Mouse (Mus musculus) liver, embryonic 16.5 days (tissue): ENCODE data around the gene Mcpt1. TPM values are rescaled to one million over a fixed set of nuclear protein-coding genes. Genes with fewer than 3 reads are reported as not detected.
"Not testable (repeated sequence)": the region's sequence is repeated elsewhere in the genome, so short reads cannot be mapped to it uniquely, and the experiment has no call there.

Source experiments
- ATAC-seq: fragments of 200-750 bp; cut with Nextera tagmentation; 2 replicates; pipeline ENCODE4 v1.8.0; 2017; ENCODE audit warnings: low read depth, mild to moderate bottlenecking, moderate number of reproducible peaks, moderate library complexity
- H3K27ac ChIP-seq: fragments of 300-500 bp; sonication (generic); 2 replicates; pipeline ENCODE4 v1.5.1; 2014; ENCODE audit warnings: mild to moderate bottlenecking, low read length
- H3K27me3 ChIP-seq: fragments of 300-500 bp; sonication (generic); 2 replicates; pipeline ENCODE4 v1.6.1; 2014; ENCODE audit warnings: low read depth, low read length, mixed read lengths; ENCODE audit not compliant: control insufficient read depth, insufficient read depth
- H3K36me3 ChIP-seq: fragments of 300-500 bp; sonication (generic); 2 replicates; pipeline ENCODE4 v1.6.1; 2014; ENCODE audit warnings: mild to moderate bottlenecking; ENCODE audit not compliant: control insufficient read depth, insufficient read depth
- H3K4me1 ChIP-seq: fragments of 300-500 bp; sonication (generic); 2 replicates; pipeline ENCODE4 v1.6.1; 2014; ENCODE audit warnings: low read depth, low read length, mixed read lengths; ENCODE audit not compliant: control insufficient read depth
- H3K4me2 ChIP-seq: fragments of 300-500 bp; sonication (generic); 2 replicates; pipeline ENCODE4 v1.6.1; 2014; ENCODE audit warnings: low read depth, low read length, mixed read lengths
- H3K4me3 ChIP-seq: fragments of 300-500 bp; sonication (generic); 2 replicates; pipeline ENCODE4 v1.5.1; 2014; ENCODE audit warnings: low read depth, mild to moderate bottlenecking, low read length
- H3K9ac ChIP-seq: fragments of 300-500 bp; sonication (generic); 2 replicates; pipeline ENCODE4 v1.6.1; 2014; ENCODE audit warnings: low read depth, low read length
- H3K9me3 ChIP-seq: fragments of 300-500 bp; sonication (generic); replicated peaks from 2 replicates; pipeline ENCODE4 v1.6.1; 2016; ENCODE audit warnings: low read length; ENCODE audit not compliant: control insufficient read depth
- WGBS: fragments of 180-500 bp; shearing (Covaris S2); extraction: QIAGEN DNeasy Blood & Tissue Kit; methylation state at CpG from one replicate; pipeline ENCODE4 v1.1.7; 2014; ENCODE audit not compliant: insufficient replicate concordance; 5-methylcytosine and 5-hydroxymethylcytosine counted together
- polyA plus RNA-seq: library from polyadenylated mRNA; unstranded; fragments of >200 nt; fragmentation: Nextera tagmentation; extraction: Ambion mirVana; gene quantifications from 2 replicates; pipeline ENCODE4 v1.2.1, GENCODE M21; 2015

Mcpt1 gene
- polyA plus RNA-seq = 0.09 TPM in 1 of 2 replicates, not detected in the other

DNA sequence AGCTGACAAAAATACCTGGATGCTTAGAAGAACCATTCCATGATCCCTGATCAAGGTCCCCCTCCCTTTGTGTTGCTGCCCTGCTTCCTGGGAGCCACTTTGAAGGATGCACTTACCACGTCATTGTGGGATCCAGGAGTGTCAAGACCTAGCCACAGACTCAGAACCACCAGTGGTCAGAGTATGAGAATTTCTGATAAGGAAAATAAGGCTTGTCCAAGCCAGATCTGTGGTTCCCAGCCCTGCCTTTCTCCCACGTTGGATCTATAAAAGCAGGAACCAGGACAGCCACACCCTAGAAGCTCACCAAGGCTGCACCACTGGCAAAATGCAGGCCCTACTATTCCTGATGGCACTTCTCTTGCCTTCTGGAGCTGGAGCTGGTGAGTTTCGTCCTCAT lies at the start of gene Mcpt1:
Gene Mcpt1, plus strand, starts transcription at position 301 of the 400 bp plus-strand sequence.
- H3K4me3 ChIP-seq, H3K4me2 ChIP-seq, H3K9ac ChIP-seq, H3K27ac ChIP-seq, ATAC-seq, H3K27me3 ChIP-seq, H3K36me3 ChIP-seq, H3K9me3 ChIP-seq: not testable (repeated sequence)
- H3K4me1 ChIP-seq = peaks cover 11% of the 10 kb centered on the region
- WGBS = 33% methylated on average over 3 of the region's 3 CpGs

DNA sequence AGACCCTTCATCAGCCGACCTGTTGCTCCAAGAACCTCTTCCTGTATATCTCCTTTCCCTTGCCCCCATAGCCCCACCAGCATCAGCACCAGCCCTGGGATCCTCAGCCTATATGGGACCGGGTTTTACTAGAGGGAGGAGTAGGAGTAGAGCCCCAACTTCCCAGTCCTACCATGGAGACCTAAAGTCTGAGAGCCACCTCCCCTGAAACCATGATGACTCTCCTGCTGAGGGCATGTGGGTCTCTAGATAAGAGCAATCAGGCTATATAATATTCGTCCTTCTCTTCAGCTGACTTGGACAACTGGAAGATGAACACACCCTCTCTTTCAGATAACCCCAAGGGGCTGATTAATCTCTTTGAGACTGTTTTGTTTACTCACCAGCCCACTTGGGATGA lies 30.3 kb upstream of the Mcpt1 start:
- peak; percentile 84 for ATAC-seq
- 21% methylated on average over 1 of the region's 3 CpGs for WGBS

DNA sequence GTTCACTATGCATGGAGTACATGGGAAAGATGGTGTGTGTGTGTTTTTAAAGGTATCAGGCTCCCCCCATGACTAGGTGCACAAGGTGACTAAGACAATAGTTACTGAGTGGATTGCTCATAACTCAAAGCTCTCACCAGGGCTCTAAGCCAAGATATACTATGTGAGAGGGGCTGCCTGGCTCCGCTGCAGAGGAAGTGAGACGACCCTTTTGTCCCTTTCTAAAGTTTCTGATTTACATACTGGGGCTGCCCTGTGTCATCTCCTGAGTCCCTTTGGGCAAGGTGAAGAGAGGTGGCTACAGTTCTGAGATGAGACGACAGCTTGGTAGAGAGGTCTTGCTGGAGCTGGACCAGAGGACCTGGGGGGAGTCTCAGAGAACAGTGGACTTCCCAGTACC lies 4.6 kb upstream of the Mcpt1 start:
- Histone ChIP-seq H3K27me3 (no peaks in the 10 kb centered on the region), H3K9me3 (no peaks in the 10 kb centered on the region), H3K9ac (no peak overlapping the region), H3K36me3 (no peaks in the 10 kb centered on the region), H3K4me3 (no peak overlapping the region), H3K4me2 (no peak overlapping the region), H3K27ac (no peak overlapping the region), H3K4me1 (no peaks in the 10 kb centered on the region)
- no peak for ATAC-seq
- WGBS = 58% methylated on average over 3 of the region's 3 CpGs

More for the DNA sequence above, 30.3 kb upstream of the Mcpt1 start:
- H3K27ac ChIP-seq, H3K9me3 ChIP-seq, H3K27me3 ChIP-seq, H3K9ac ChIP-seq, H3K4me1 ChIP-seq, H3K4me2 ChIP-seq, H3K36me3 ChIP-seq, H3K4me3 ChIP-seq: not testable (repeated sequence)

DNA sequence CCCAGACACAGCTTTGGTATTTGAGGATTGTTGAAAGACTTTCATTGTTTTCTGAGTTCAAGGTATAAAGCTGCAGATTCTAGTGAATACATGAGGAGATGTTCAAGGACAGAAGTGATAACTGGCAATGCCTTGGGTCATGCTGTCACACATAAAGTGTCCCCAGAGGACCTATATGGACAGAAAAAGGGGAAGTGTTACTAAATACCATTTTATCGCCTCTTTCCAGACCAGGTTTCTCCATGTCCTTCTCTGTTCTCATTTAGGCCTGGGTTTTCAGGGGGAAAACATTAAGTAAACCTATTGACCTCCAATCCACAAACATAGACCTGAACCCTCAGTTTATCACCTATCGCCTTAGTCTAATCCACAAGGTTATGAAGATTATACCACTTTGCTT lies 3.8 kb upstream of the Mcpt1 start:
- Histone ChIP-seq H3K9me3 (no peaks in the 10 kb centered on the region), H3K4me1 (no peaks in the 10 kb centered on the region), H3K9ac (no peak overlapping the region), H3K4me3 (no peak overlapping the region), H3K27me3 (no peaks in the 10 kb centered on the region), H3K36me3 (no peaks in the 10 kb centered on the region), H3K4me2 (no peak overlapping the region), H3K27ac (no peak overlapping the region)
- whole genome bisulfite sequencing = 64% methylated on average over 2 of the region's 2 CpGs
- no peak for ATAC-seq

DNA sequence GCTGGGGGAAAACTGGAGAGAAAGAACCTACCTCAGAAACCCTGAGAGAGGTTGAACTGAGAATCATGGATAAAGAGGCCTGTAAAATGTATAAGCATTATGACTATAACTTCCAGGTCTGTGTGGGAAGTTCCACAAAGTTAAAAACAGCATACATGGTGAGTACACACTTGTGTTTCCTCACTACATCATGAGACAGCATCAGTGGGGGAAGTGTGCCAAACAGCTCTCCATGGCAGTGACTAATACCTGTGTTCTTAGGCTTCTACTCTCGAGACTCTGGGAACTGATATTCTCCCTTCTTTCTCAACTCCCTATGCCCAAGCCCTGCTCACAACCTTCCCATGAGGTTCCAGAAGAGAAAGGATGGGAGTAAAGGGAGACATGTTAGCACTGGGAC lies 1.7 kb downstream of the Mcpt1 start:
- peaks cover 11% of the 10 kb centered on the region for H3K4me1 ChIP-seq
- WGBS = 40% methylated on average over 1 of the region's 1 CpGs
- H3K27me3 ChIP-seq = no peaks in the 10 kb centered on the region
- H3K9ac ChIP-seq = no peak overlapping the region
- H3K4me2 ChIP-seq = no peak overlapping the region
- no peaks in the 10 kb centered on the region for H3K9me3 ChIP-seq
- no peak overlapping the region for H3K27ac ChIP-seq
- no peak for ATAC-seq
- no peak overlapping the region for H3K4me3 ChIP-seq
- no peaks in the 10 kb centered on the region for H3K36me3 ChIP-seq

DNA sequence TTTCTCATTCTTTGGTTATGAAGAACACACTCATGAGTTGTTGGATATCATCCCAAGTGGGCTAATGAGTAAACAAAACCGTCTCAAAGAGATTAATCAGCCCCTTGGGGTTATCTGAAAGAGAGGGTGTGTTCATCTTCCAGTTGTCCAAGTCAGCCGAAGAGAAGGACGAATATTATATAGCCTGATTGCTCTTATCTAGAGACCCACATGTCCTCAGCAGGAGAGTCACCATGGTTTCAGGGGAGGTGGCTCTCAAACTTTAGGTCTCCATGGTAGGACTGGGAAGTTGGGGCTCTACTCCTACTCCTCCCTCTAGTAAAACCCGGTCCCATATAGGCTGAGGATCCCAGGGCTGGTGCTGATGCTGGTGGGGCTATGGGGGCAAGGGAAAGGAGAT lies 3.5 kb downstream of the Mcpt1 start:
- not testable (repeated sequence) for H3K9me3 ChIP-seq, H3K4me3 ChIP-seq, H3K27me3 ChIP-seq, H3K9ac ChIP-seq, H3K36me3 ChIP-seq
- H3K27ac ChIP-seq = peak overlapping the region; percentile 50
- H3K4me1 ChIP-seq = peaks cover 11% of the 10 kb centered on the region
- peak overlapping the region; percentile 32 for H3K4me2 ChIP-seq
- peak; percentile 97 for ATAC-seq
- 25% methylated on average over 4 of the region's 4 CpGs for WGBS

DNA sequence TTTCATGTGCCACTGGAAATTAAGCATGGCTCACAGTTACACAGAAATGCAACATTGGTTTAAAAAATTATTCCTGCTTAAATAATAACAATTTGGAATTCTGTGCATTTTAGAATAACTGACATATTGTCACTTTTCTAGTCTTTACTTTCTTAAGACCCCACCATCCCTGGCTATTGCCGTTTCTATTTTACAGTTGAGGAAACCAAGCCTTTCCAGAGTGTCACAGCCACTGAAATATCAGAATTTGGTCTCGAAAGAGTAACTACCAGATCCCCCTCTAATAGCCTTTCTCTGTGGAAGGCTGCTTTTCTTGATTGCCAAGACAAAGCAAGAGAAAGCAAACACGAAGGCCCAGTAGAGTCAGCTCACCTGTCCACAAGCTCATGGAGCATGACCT lies 12.6 kb downstream of the Mcpt1 start, which contains the start of gene Mcpt9:
Gene Mcpt9, minus strand, starts transcription at position 101 of the 400 bp plus-strand sequence.
- not testable (repeated sequence) for H3K9ac ChIP-seq, H3K4me2 ChIP-seq, H3K4me1 ChIP-seq, H3K36me3 ChIP-seq, ATAC-seq, H3K9me3 ChIP-seq, H3K27me3 ChIP-seq, H3K27ac ChIP-seq, H3K4me3 ChIP-seq
- 50% methylated on average over 2 of the region's 3 CpGs for WGBS

DNA sequence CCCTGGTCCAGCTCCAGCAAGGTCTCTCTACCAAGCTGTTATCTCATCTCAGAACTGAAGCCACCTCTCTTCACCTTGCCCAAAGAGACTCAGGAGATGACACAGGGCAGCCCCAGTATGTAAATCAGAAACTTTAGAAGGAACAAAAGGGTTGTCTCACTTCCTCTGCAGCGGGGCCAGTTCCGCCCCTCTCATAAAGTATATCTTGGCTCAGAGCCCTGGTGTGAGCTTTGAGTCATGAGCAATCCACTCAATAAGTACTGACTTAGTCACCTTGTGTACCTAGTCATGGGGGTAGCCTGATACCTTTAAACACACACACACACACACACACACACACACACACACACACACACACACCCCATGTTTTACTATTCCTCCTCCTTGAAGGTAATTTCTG lies 16.7 kb downstream of the Mcpt1 start:
- Histone ChIP-seq H3K36me3 (no peaks in the 10 kb centered on the region), H3K27me3 (no peaks in the 10 kb centered on the region), H3K4me2 (no peak overlapping the region), H3K4me3 (no peak overlapping the region), H3K9ac (no peak overlapping the region), H3K4me1 (no peaks in the 10 kb centered on the region), H3K9me3 (no peaks in the 10 kb centered on the region), H3K27ac (no peak overlapping the region)
- WGBS = 51% methylated on average over 2 of the region's 2 CpGs
- ATAC-seq = no peak

DNA sequence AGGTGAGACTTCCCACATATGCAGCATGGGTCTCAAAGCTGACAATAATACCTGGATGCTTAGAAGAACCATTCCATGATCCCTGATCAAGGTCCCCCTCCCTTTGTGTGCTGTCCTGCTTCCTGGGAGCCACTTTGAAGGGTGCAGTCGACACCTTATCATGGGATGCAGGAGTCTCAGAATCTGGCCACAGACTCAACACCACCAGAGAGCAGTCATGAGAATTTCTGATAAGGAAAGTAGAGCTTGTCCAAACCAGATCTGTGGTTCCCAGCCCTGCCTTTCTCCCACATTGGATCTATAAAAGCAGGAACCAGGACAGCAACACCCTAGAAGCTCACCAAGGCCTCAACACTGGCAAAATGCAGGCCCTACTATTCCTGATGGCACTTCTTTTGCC lies 24.0 kb downstream of the Mcpt1 start, which contains the start of gene Mcpt2:
Gene Mcpt2, plus strand, starts transcription at position 250 of the 400 bp plus-strand sequence.
- H3K27ac ChIP-seq, H3K4me1 ChIP-seq, H3K36me3 ChIP-seq, H3K9me3 ChIP-seq, H3K9ac ChIP-seq, H3K27me3 ChIP-seq, H3K4me3 ChIP-seq, H3K4me2 ChIP-seq: not testable (repeated sequence)
- WGBS = 11% methylated on average over 1 of the region's 1 CpGs
- ATAC-seq = peak; percentile 61
